Mouse (Mus musculus) embryonic fibroblast, embryonic 13.5 days (primary cell): ENCODE data around the gene Hoxa3.

Source experiments
- CTCF ChIP-seq: IDR thresholded peaks from 2 replicates; pipeline ENCODE4 v1.5.1; 2011; ENCODE audit warnings: mild to moderate bottlenecking, control low read depth, low read length, moderate library complexity, borderline replicate concordance; ENCODE audit not compliant: insufficient read depth
- POLR2A ChIP-seq: IDR thresholded peaks from 2 replicates; pipeline ENCODE4 v1.6.1; 2011; ENCODE audit warnings: low read depth, mild to moderate bottlenecking, control low read depth, low read length, moderate library complexity

DNA sequence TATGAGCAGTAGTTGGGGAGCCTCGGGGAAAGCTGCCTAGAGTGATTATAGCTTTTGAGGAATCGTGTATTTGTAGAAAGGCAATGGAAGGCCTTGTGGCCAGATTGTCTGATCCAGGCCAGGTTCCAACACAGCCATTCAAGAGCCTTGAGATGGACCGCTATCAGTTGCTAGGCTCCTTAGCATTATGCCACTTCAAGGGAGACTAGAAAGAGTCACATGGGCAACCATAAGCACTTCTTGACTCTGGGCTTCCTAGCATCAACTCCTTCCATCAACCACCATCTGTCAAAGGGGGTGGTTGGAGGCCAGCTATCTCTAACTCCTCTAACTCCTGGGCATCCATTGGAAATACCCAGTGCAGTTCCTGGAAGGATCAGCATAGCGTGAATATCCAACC lies 36.7 kb upstream of the Hoxa3 start:
- no peak for TF ChIP-seq CTCF
- TF ChIP-seq POLR2A: no peak
